Mouse (Mus musculus) gastrocnemius, postnatal 4 days (tissue): ENCODE data around the gene Lcn5. TPM values are rescaled to one million over a fixed set of nuclear protein-coding genes. Genes with fewer than 3 reads are reported as not detected.
A peak's percentile ranks its signal among the peaks of the same experiment; 100 is the strongest.
"Not testable (repeated sequence)": the region's sequence is repeated elsewhere in the genome, so short reads cannot be mapped to it uniquely, and the experiment has no call there.

Experiments used
- DNase-seq, 2 experiments: peaks; one replicate each; pipeline ENCODE4 v3.0.0; 2021 to 2022; ENCODE audit warnings: low spot score in 2 of 2, mixed read lengths in 2 of 2
- total RNA-seq, 2 experiments: library from RNA; stranded (reverse); gene quantifications; 2 replicates each; pipeline ENCODE4 v1.2.3; 2021

Gene Lcn5
- total RNA-seq, 2 experiments from 2014 or later, result not detected

GRCm38 (mm10) chr2:25676486-25676885 lies 18.7 kb downstream of the Lcn5 start, which contains the start of gene Lcn6:
TSS of gene Lcn6 (plus strand) at chr2:25676786.
- no peak for DNase-seq

GRCm38 (mm10) chr2:25679559-25679958 lies 21.8 kb downstream of the Lcn5 start:
- no peak for DNase-seq

GRCm38 (mm10) chr2:25682426-25682825 lies 24.7 kb downstream of the Lcn5 start, which contains the start of gene Lcn10:
TSS of gene Lcn10 (plus strand) at chr2:25682726.
- DNase-seq, result no peak

- DNase-seq, result no peak
These were observed 29.2 kb downstream of the Lcn5 start for GRCm38 (mm10) chr2:25686941-25687340.

GRCm38 (mm10) chr2:25694605-25695004 lies 36.9 kb downstream of the Lcn5 start:
- DNase-seq, result peak; percentile 55 to 69

- no peak for DNase-seq
These were observed 39.2 kb downstream of the Lcn5 start for GRCm38 (mm10) chr2:25696951-25697350.

GRCm38 (mm10) chr2:25698696-25699095 lies 40.9 kb downstream of the Lcn5 start:
- DNase-seq, result no peak

- not testable (repeated sequence) for DNase-seq
These were observed 42.0 kb downstream of the Lcn5 start, which contains the start of gene Obp2a for GRCm38 (mm10) chr2:25699743-25700142. TSS of gene Obp2a (plus strand) at chr2:25700043.

GRCm38 (mm10) chr2:25701001-25701400 lies 43.2 kb downstream of the Lcn5 start:
- no peak for DNase-seq

GRCm38 (mm10) chr2:25703706-25704105 lies 46.0 kb downstream of the Lcn5 start:
- DNase-seq, result no peak

- peak; percentile 40 to 77 for DNase-seq
These were observed 49.1 kb downstream of the Lcn5 start, which contains the start of gene Bmyc for GRCm38 (mm10) chr2:25706643-25707481. TSS of gene Bmyc (plus strand) at chr2:25706739.

GRCm38 (mm10) chr2:25708121-25708520 lies 50.4 kb downstream of the Lcn5 start:
- no peak for DNase-seq

- DNase-seq, result not testable (repeated sequence)
These were observed 51.3 kb downstream of the Lcn5 start for GRCm38 (mm10) chr2:25709056-25709455.

GRCm38 (mm10) chr2:25709791-25710190 lies 52.0 kb downstream of the Lcn5 start:
- DNase-seq, result not testable (repeated sequence)

Other genes starting within 250 kb of the Lcn5 start
- under 1 TPM in 1 of 2 experiments, not detected in 1; 0.34 TPM for gene Fut7, start 234.7 kb upstream of the Lcn5 start, total RNA-seq
- 10 to 100 TPM; 12.7 to 13.8 TPM for gene Abca2, start 229.2 kb upstream of the Lcn5 start, total RNA-seq
- under 1 TPM in 1 of 2 experiments, not detected in 1; 0.34 TPM for gene Clic3, start 201.1 kb upstream of the Lcn5 start, total RNA-seq
- 10 to 100 TPM; 40.0 to 45.9 TPM for gene Paxx, start 196.9 kb upstream of the Lcn5 start, total RNA-seq
- 1 to 10 TPM; 2.9 to 3.9 TPM for gene Ptgds, start 187.9 kb upstream of the Lcn5 start, total RNA-seq
- gene Lcn12, start 164.0 kb upstream of the Lcn5 start, total RNA-seq, result not detected
- 10 to 100 TPM; 62.5 to 71.4 TPM for gene Fbxw5, start 157.2 kb upstream of the Lcn5 start, total RNA-seq
- gene C8g, start 156.2 kb upstream of the Lcn5 start, total RNA-seq, result 1 to 10 TPM in 1 of 2 experiments, under 1 TPM in 1; 0.74 to 1.2 TPM
- gene Traf2, start 111.0 kb upstream of the Lcn5 start, total RNA-seq, result 10 to 100 TPM; 15.7 to 16.5 TPM
- 100 to 1,000 TPM; 173 to 196 TPM for gene Edf1, start 100.1 kb upstream of the Lcn5 start, total RNA-seq
- gene Mamdc4, start 83.1 kb upstream of the Lcn5 start, total RNA-seq, result 1 to 10 TPM; 2.3 to 2.5 TPM
- 10 to 100 TPM; 43.0 to 44.8 TPM for gene Phpt1, start 82.7 kb upstream of the Lcn5 start, total RNA-seq
- gene Ajm1, start 76.2 kb upstream of the Lcn5 start, total RNA-seq, result under 1 TPM; 0.07 to 0.08 TPM
- 10 to 100 TPM; 59.3 to 65.0 TPM for gene Rabl6, start 49.4 kb upstream of the Lcn5 start, total RNA-seq
- gene Ccdc183, start 40.3 kb upstream of the Lcn5 start, total RNA-seq, result not detected
- gene Tmem141, start 35.9 kb upstream of the Lcn5 start, total RNA-seq, result 10 to 100 TPM; 11.7 to 18.6 TPM
- 10 to 100 TPM in 1 of 2 experiments, 1 to 10 TPM in 1; 9.7 to 14.3 TPM for gene Fcna, start 29.9 kb upstream of the Lcn5 start, total RNA-seq
- 1 to 10 TPM; 1.2 to 2.5 TPM for gene Lcn8, start 4.8 kb upstream of the Lcn5 start, total RNA-seq
- not detected for gene Lcn6, start 18.8 kb downstream of the Lcn5 start, total RNA-seq
- not detected for gene Lcn10, start 24.8 kb downstream of the Lcn5 start, total RNA-seq
- not detected for gene Obp2a, start 42.1 kb downstream of the Lcn5 start, total RNA-seq
- gene Bmyc, start 48.8 kb downstream of the Lcn5 start, total RNA-seq, result 10 to 100 TPM; 21.5 to 25.6 TPM
- not detected for gene Obp2b, start 79.1 kb downstream of the Lcn5 start, total RNA-seq
- not detected for gene Lcn3, start 107.6 kb downstream of the Lcn5 start, total RNA-seq
- not detected for gene Lcn11, start 119.1 kb downstream of the Lcn5 start, total RNA-seq
- gene Gm13539, start 124.3 kb downstream of the Lcn5 start, total RNA-seq, result not detected
- not detected for gene Glt6d1, start 157.9 kb downstream of the Lcn5 start, total RNA-seq
- gene Lcn9, start 165.2 kb downstream of the Lcn5 start, total RNA-seq, result not detected
- gene Sohlh1, start 189.3 kb downstream of the Lcn5 start, total RNA-seq, result not detected
- under 1 TPM; 0.16 to 0.49 TPM for gene Kcnt1, start 205.8 kb downstream of the Lcn5 start, total RNA-seq